Mouse (Mus musculus): Measurements from ENCODE around the gene H1fnt.

The H1fnt gene

GRCm38 (mm10) chr15:98257193-98257592, at the start of gene H1fnt:
H1fnt (minus strand) TSS chr15:98257293.
- no peak for DNase-seq

- no peak for DNase-seq
These were observed 38.8 kb upstream of the H1fnt start, which contains the start of gene Zfp641 for GRCm38 (mm10) chr15:98295628-98296551. Zfp641 (minus strand) TSS chr15:98296161.

GRCm38 (mm10) chr15:98293651-98294050, 36.6 kb upstream of the H1fnt start:
- no peak for DNase-seq

- DNase-seq: peak; percentile 36
These were observed 31.5 kb upstream of the H1fnt start for GRCm38 (mm10) chr15:98288566-98288965.

- DNase-seq: no peak
These were observed 29.3 kb upstream of the H1fnt start for GRCm38 (mm10) chr15:98286418-98286817.

GRCm38 (mm10) chr15:98257776-98258175, 683 bp upstream of the H1fnt start:
- DNase-seq: no peak

GRCm38 (mm10) chr15:98256271-98256670, 822 bp downstream of the H1fnt start:
- DNase-seq: no peak

GRCm38 (mm10) chr15:98235442-98235841, 21.7 kb downstream of the H1fnt start:
- DNase-seq: no peak

- DNase-seq: no peak
These were observed 22.7 kb downstream of the H1fnt start, which contains the start of gene Olfr286 for GRCm38 (mm10) chr15:98234350-98234749. Olfr286 (minus strand) TSS chr15:98234450.

- no peak for DNase-seq
These were observed 31.0 kb downstream of the H1fnt start for GRCm38 (mm10) chr15:98226096-98226495.

- no peak for DNase-seq
These were observed 31.5 kb downstream of the H1fnt start for GRCm38 (mm10) chr15:98225610-98226009.

- no peak for DNase-seq
These were observed 34.7 kb downstream of the H1fnt start for GRCm38 (mm10) chr15:98222377-98222776.

GRCm38 (mm10) chr15:98220877-98221276, 36.2 kb downstream of the H1fnt start, which contains the start of the genes Gm44579 and Olfr287:
Gm44579 (minus strand) TSS chr15:98220977.
Olfr287 (minus strand) TSS chr15:98221056.
- DNase-seq: no peak

GRCm38 (mm10) chr15:98214130-98214529, 43.0 kb downstream of the H1fnt start:
- DNase-seq: no peak

- DNase-seq: no peak
These were observed 43.7 kb downstream of the H1fnt start for GRCm38 (mm10) chr15:98213336-98213870.

GRCm38 (mm10) chr15:98209676-98210075, 47.4 kb downstream of the H1fnt start:
- no peak for DNase-seq

Measured in thymus, postnatal 25 days (tissue).